Mouse (Mus musculus) megakaryocyte, embryonic 14.5 days (primary cell): ENCODE data around the gene Siah1a. TPM values are rescaled to one million over a fixed set of nuclear protein-coding genes. Genes with fewer than 3 reads are reported as not detected.

Experiments used
- H3K27me3 ChIP-seq: replicated peaks from 2 replicates; pipeline ENCODE3; 2012; ENCODE audit warnings: inconsistent platforms
- H3K36me3 ChIP-seq: replicated peaks from 2 replicates; pipeline ENCODE3; 2012; ENCODE audit warnings: low read length, inconsistent platforms, mixed read lengths
- H3K4me1 ChIP-seq: 2 replicates; pipeline ENCODE4 v1.6.1; 2012; ENCODE audit warnings: inconsistent platforms
- H3K4me3 ChIP-seq: replicated peaks from 2 replicates; pipeline ENCODE3; 2012; ENCODE audit warnings: moderate library complexity, mild to moderate bottlenecking, inconsistent platforms
- H3K9me3 ChIP-seq: 2 replicates; pipeline ENCODE4 v1.6.1; 2012; ENCODE audit warnings: inconsistent platforms
- FLI1 ChIP-seq: IDR thresholded peaks from 2 replicates; pipeline ENCODE4 v1.6.1; 2012; ENCODE audit warnings: low read length, inconsistent platforms, mixed read lengths
- GATA1 ChIP-seq: IDR thresholded peaks from 3 replicates; pipeline ENCODE4 v1.6.1; 2012; ENCODE audit warnings: mixed read lengths, low read length, inconsistent platforms, borderline replicate concordance
- polyA plus RNA-seq: library from polyadenylated mRNA; stranded (reverse); fragments of >175 nt; gene quantifications from 2 replicates; pipeline ENCODE4 v1.2.3, GENCODE M21; 2012; ENCODE audit warnings: low replicate concordance; ENCODE audit not compliant: insufficient read depth

The Siah1a gene
- polyA plus RNA-seq, 1 experiment = 3.1 TPM

- Histone ChIP-seq H3K36me3 (peaks cover 28% of the 10 kb centered on the region), H3K4me3 (no peak overlapping the region), H3K4me1 (peaks cover 36% of the 10 kb centered on the region), H3K27me3 (no peaks in the 10 kb centered on the region), H3K9me3 (no peaks in the 10 kb centered on the region)
- no peak for TF ChIP-seq FLI1
- no peak for TF ChIP-seq GATA1
Observed at GRCm38 (mm10) chr8:86728224-86728950, 17.3 kb downstream of the Siah1a start.

GRCm38 (mm10) chr8:86726959-86727358 is 18.8 kb downstream of the Siah1a start:
- Histone ChIP-seq H3K27me3 (no peaks in the 10 kb centered on the region), H3K4me1 (peaks cover 34% of the 10 kb centered on the region), H3K4me3 (no peak overlapping the region), H3K9me3 (no peaks in the 10 kb centered on the region), H3K36me3 (peaks cover 38% of the 10 kb centered on the region)
- TF ChIP-seq FLI1 (no peak), GATA1 (no peak)

GRCm38 (mm10) chr8:86721490-86721889 is 24.2 kb downstream of the Siah1a start:
- peaks cover 70% of the 10 kb centered on the region for H3K36me3 ChIP-seq
- H3K4me3 ChIP-seq = no peak overlapping the region
- H3K9me3 ChIP-seq = no peaks in the 10 kb centered on the region
- no peaks in the 10 kb centered on the region for H3K27me3 ChIP-seq
- no peak for TF ChIP-seq GATA1
- no peak for TF ChIP-seq FLI1
- peaks cover 16% of the 10 kb centered on the region; the same call in 1 of the 2 replicates for H3K4me1 ChIP-seq

- H3K9me3 ChIP-seq = no peaks in the 10 kb centered on the region
- H3K36me3 ChIP-seq = peaks cover 73% of the 10 kb centered on the region
- no peak overlapping the region for H3K4me3 ChIP-seq
- no peaks in the 10 kb centered on the region for H3K27me3 ChIP-seq
- TF ChIP-seq GATA1 (no peak), FLI1 (no peak)
- peaks cover 16% of the 10 kb centered on the region; the same call in 1 of the 2 replicates for H3K4me1 ChIP-seq
Observed at GRCm38 (mm10) chr8:86720756-86721459, 24.8 kb downstream of the Siah1a start.

- H3K9me3 ChIP-seq = no peaks in the 10 kb centered on the region
- H3K4me1 ChIP-seq = peaks cover 16% of the 10 kb centered on the region; the same call in 1 of the 2 replicates
- H3K27me3 ChIP-seq = no peaks in the 10 kb centered on the region
- H3K4me3 ChIP-seq = no peak overlapping the region
- TF ChIP-seq GATA1 (no peak), FLI1 (no peak)
- H3K36me3 ChIP-seq = peaks cover 87% of the 10 kb centered on the region
Observed at GRCm38 (mm10) chr8:86719368-86719767, 26.4 kb downstream of the Siah1a start.

GRCm38 (mm10) chr8:86718332-86718994 is 27.3 kb downstream of the Siah1a start:
- Histone ChIP-seq H3K4me1 (peaks cover 16% of the 10 kb centered on the region; the same call in 1 of the 2 replicates), H3K36me3 (peaks cover 91% of the 10 kb centered on the region), H3K27me3 (no peaks in the 10 kb centered on the region), H3K9me3 (no peaks in the 10 kb centered on the region), H3K4me3 (no peak overlapping the region)
- no peak for TF ChIP-seq FLI1
- no peak for TF ChIP-seq GATA1

GRCm38 (mm10) chr8:86713407-86714188 is 32.1 kb downstream of the Siah1a start:
- Histone ChIP-seq H3K36me3 (peaks cover 98% of the 10 kb centered on the region), H3K27me3 (no peaks in the 10 kb centered on the region), H3K9me3 (no peaks in the 10 kb centered on the region), H3K4me1 (0 out of 2 replicates have a peak, but pooled peaks cover under 1% of the 10 kb centered on the region), H3K4me3 (no peak overlapping the region)
- TF ChIP-seq FLI1 (no peak), GATA1 (no peak)

- Histone ChIP-seq H3K9me3 (no peaks in the 10 kb centered on the region), H3K4me3 (no peak overlapping the region), H3K36me3 (peaks cover 98% of the 10 kb centered on the region), H3K4me1 (peaks cover 11% of the 10 kb centered on the region), H3K27me3 (no peaks in the 10 kb centered on the region)
- TF ChIP-seq GATA1 (no peak), FLI1 (no peak)
Observed at GRCm38 (mm10) chr8:86712594-86712993, 33.1 kb downstream of the Siah1a start.

- Histone ChIP-seq H3K27me3 (no peaks in the 10 kb centered on the region), H3K4me1 (peaks cover 23% of the 10 kb centered on the region), H3K4me3 (no peak overlapping the region), H3K36me3 (peaks cover 90% of the 10 kb centered on the region), H3K9me3 (no peaks in the 10 kb centered on the region)
- TF ChIP-seq GATA1 (no peak), FLI1 (no peak)
Observed at GRCm38 (mm10) chr8:86707873-86708272, 37.9 kb downstream of the Siah1a start.
